Mouse (Mus musculus): ENCODE results near the gene Rsbn1l. TPM values are rescaled to one million over a fixed set of nuclear protein-coding genes. Genes with fewer than 3 reads are reported as not detected.

Rsbn1l gene
- polyA plus RNA-seq, 1 experiment, result 15.7 TPM

- peak; percentile 40 for TF ChIP-seq GATA1 (IDR thresholded peaks at IDR 0.05; ENCODE audit: low read length)
Observed at GRCm38 (mm10) chr5:20931300-20931699, 24.9 kb downstream of the Rsbn1l start.

DNA sequence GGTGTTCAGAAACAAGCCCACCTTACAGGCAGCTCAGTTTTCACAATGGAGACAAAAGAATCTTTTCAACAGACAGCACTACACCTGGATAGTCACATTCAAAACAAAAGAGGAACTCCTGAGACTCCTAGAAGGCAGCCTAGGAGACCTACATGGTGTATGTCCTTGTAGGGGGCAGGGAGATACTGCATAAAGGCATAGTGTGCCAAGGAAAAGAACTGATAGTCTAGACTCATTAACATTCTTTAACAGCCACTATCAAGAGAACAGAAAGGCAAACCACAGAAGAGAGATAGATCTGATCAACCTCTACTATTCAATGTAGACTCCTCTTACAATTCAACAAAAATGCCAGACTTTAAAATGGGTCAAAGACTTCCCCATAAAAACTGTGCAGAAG, 25.8 kb downstream of the Rsbn1l start:
- TF ChIP-seq GATA1 (IDR thresholded peaks at IDR 0.05; ENCODE audit: low read length), result no peak

DNA sequence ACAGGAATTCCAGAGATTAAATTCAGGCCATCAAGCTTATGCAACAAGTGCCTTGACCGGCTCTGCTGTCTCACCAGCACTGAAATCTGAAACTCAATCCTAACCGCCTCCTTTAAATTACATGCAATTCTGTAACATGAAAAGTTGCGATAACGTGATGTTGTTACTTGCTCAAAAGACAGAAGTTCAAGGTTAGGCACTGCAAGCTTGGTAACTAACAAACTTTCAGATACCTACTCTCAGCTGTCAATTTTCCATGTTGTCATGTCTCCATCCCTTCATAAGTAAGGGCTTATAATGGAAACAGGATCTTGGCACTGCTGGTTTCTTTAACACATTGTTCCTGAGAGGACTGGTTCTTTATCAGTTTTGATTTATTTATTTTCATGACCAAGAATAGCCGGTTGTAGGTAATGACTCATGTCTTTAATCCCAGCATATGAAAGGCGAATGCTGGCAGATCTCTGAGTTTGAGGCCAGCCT, 26.5 kb downstream of the Rsbn1l start:
- no peak for TF ChIP-seq GATA1 (IDR thresholded peaks at IDR 0.05; ENCODE audit: low read length)

DNA sequence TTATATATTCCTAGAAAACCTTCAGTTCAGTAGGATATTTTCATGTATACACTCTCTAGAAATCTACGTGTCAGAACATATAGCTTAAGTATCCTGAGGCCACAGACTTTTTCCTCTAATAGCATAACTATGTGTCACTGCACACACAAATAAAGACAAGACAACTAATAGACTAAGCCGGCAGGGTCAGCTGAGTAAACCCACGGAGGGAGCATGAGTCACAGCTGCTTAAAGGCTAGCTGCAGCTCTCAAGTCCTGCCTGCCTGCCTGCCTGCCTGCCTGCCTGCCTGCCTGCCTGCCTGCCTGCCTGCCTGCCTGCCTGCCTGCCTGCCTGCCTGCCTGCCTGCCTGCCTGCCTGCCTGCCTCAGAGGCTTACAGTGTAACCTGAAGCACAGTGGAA, 30.7 kb downstream of the Rsbn1l start:
- no peak for TF ChIP-seq GATA1 (IDR thresholded peaks at IDR 0.05; ENCODE audit: low read length)

DNA sequence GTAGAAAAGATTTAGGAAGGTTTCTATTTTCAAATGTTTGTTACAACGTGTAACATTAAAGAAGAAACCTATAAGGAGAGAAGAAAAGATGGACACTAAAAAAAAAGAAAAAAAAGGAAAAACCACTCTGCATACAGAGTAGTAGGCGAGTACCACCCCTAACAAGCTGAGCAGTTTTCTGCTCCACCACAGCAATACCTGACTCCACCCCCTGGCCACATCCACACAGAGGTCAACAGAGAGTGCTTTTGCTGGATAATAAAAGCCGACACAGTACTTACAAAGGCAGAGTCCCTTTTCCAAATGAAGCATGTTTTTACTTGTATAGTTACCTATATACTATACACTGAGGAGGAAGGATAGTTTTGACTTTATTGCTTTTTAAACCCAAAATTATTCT, 31.6 kb downstream of the Rsbn1l start:
- no peak for TF ChIP-seq GATA1 (IDR thresholded peaks at IDR 0.05; ENCODE audit: low read length)

DNA sequence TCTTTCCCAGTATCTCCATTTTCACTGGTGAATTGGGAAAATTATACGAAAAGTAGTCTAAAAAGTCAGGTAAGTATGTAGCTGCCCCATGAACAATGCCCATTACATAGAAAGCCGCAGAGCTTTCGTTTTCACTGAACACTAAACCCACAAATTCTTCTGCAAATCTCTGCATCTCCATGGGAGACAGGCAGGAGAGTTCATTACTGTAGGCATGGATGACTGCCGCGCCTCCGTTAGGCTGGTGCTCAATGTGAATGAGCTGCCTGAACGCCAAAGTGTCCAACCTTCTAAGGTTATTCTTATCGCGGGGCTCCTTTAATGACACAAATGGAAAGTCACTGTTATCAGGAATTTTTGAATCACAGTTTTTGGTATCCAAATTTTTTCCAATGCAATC, 36.6 kb downstream of the Rsbn1l start:
- TF ChIP-seq GATA1 (IDR thresholded peaks at IDR 0.05; ENCODE audit: low read length), result no peak

DNA sequence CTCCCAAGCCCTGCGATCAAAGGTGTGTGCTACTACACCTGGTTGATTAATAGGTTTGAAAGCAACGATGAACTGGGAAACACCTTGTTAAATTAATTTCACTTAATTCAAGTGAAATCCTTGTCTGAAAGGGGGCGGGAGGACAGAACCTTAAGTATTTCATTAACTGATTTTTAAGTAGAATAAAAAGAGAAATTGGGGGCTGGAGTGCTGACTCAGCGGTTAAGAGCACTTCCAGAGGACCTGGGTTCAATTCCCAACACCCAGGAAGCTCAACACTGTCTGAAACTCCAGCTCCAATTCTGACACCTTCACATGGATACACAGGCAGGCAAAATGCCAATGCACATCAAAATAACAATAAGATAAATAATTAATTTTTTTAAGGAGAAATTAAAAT, 37.2 kb downstream of the Rsbn1l start:
- TF ChIP-seq GATA1 (IDR thresholded peaks at IDR 0.05; ENCODE audit: low read length), result no peak

DNA sequence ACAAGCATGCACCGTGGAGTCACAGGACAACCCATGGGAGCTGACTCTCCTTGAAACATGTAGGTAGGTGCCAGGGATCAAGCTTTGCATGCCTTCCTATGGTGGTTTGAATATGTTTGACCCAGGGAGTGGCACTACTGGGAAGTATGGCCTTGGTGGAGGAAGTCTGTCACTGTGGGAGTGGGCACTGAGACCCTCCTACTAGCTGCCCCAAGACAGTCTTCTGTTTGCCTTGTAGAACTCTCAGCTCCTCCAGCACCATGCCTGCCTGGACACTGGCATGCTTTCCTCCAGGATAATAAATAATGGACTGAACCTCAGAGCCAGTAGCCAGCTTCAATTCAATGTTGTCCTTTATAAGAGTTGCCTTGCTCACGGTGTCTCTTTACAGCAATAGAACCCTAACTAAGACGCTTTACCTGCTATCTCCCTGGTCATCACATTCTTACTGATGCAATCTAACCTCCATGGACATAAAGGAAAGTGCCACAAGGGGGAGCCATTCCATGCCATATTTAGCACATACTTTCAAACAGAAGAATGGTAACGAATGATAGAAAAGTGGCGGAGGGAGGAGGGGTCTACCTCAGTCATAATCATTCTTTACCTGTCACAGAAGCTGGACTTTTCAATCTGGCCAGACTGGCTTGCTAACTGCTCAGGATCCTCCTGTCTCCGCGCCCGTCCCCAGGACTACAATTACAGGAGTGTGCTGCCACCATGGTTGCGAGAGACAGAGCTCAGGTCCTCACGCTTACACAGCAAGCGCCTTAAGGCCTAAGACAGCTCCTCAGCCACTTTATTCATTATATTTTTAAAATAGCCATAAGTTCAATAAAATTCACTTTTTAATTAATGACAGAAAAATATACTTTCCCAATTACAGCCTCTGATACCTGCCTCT, 42.6 kb downstream of the Rsbn1l start:
- TF ChIP-seq GATA1 (IDR thresholded peaks at IDR 0.05; ENCODE audit: low read length), result no peak

DNA sequence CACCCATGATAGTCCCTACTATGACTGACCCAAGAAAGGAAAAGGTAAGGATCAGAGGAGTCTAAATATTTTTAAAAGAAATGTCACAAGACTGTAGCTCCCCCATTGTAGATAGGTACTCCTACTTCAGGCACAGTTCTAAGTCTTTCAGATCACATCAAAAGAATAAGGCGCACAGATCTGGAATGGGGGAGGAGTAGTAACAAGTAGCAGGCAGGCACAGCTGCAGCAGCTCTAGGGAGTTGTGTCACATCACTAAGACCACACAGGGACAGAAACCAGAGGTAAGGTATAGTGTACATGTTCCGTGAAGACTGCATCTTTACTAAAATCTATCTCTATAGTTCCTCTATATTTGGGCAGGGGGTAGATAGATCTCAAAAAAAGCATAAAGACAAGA, 44.5 kb downstream of the Rsbn1l start:
- no peak for TF ChIP-seq GATA1 (IDR thresholded peaks at IDR 0.05; ENCODE audit: low read length)

- TF ChIP-seq GATA1 (IDR thresholded peaks at IDR 0.05; ENCODE audit: low read length), result no peak
Observed at GRCm38 (mm10) chr5:20906191-20906590, 50.0 kb downstream of the Rsbn1l start.

GRCm38 (mm10) chr5:20905437-20905836, 50.8 kb downstream of the Rsbn1l start:
- TF ChIP-seq GATA1 (IDR thresholded peaks at IDR 0.05; ENCODE audit: low read length), result no peak

DNA sequence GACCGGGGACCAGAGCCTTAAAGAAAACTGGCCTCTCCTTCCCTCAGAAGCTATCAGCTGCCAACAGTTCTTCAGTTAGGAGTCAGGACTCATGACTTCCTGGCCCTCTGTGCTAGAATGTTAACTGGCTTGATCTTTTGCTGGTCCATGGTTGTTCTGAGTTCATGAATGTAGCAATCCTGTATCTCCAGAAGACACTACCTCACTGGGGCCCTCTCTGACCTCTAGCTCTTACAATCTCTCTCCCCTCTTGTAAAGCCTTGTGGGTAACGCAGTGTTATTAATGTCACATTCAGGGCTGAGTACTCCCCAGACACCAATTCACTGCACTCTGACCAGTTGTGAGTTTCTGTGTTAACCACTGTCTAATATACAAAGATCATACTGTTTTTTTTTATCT, 51.6 kb downstream of the Rsbn1l start:
- no peak for TF ChIP-seq GATA1 (IDR thresholded peaks at IDR 0.05; ENCODE audit: low read length)

GRCm38 (mm10) chr5:20897446-20898167, 58.6 kb downstream of the Rsbn1l start:
- peak; percentile 90 for TF ChIP-seq GATA1 (IDR thresholded peaks at IDR 0.05; ENCODE audit: low read length)

DNA sequence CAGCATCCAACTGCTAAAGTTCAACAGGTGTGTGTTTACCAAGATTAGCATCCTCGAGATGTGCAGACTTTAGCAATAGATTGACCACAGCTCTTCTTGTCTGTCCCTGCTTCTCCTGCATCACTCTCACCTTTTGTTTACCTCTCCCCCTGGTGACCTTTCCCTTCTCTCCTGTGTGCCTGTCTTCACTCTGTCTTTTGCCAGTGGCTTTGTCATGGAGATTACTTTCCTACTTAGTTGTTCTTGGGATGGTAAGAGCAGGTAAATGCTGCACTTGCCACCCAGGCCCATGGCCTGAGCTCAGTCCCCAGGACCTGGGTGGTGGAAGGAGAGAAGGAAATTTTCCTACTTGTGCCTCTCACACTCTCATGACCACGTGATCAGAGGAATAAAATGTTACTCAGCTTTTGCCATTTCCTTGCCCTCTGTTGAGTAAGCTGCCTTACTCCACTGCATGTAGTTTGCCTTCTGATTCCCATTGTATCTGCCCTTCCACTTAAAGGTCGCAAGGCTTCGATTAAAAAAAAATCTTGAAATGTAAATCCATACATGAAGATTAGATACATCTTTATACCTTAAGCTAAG, 72.1 kb downstream of the Rsbn1l start:
- no peak for TF ChIP-seq GATA1 (IDR thresholded peaks at IDR 0.05; ENCODE audit: low read length)

GRCm38 (mm10) chr5:20881915-20882800, 74.0 kb downstream of the Rsbn1l start, which contains the start of the genes Phtf2 and Tmem60:
Gene Phtf2 (minus strand): TSS chr5:20882124.
Gene Tmem60 (plus strand): TSS chr5:20882191.
- no peak for TF ChIP-seq GATA1 (IDR thresholded peaks at IDR 0.05; ENCODE audit: low read length)
